10 mouse cellular contexts compared by ENCODE assay signal in the genomic region with DNA sequence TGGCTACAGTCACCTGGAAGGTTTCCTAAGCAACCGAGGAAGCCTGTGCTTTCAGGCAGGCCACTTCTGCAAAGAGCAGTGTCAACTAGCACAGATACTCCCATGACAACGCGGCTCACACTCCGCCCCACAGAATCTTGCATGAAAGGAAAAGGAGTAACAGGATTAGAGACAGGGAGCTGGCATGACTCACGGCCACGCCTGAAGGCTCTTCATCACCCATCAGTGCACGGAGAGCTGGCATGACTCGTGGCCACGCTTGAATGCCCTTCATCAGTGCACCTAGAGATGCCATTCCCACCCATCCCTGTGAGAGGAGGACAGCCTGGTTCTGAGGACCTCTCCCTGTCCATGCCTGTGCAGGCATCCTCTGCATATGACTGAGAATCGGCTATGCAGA. TPM values are rescaled to one million over a fixed set of nuclear protein-coding genes. Genes with fewer than 3 reads are reported as not detected.
DNase-seq lines count a peak whose midpoint lies in the region.
"Had no signal": no experiment of that assay in that cellular context is flagged by ENCODE, and none has a peak within 500 bp of the region (broad histone marks: within the 10 kb centered on the region; RNA-seq: fewer than 3 reads in every experiment).

No protein-coding gene starts in this region.

- intact Hi-C loops in heart, postnatal 36 days (cut with DNase I), result loop anchor here (5.0 kb wide), 1 partner anchor 275 kb away; no protein-coding TSS in a partner anchor

- peak; percentile 95 for DNase-seq in heart, adult 11 months
- no peak for DNase-seq in heart, postnatal 36 days
- peak; percentile 49 for DNase-seq in retina, postnatal 1 day
- no peak for DNase-seq in retina, embryonic 14.5 days (ENCODE audit: low spot score)
- peak; percentile 57 to 61 for DNase-seq in adrenal gland, postnatal 36 days
- DNase-seq in right cerebral cortex, postnatal 36 days (ENCODE audit: low spot score in 2 of 2), result peak; percentile 26 to 41
- DNase-seq in neural tube, embryonic 10.5 days (ENCODE audit: extremely low spot score, low spot score), result no peak
- no peak for DNase-seq in ovary, postnatal 14 days (ENCODE audit: low spot score)

RNA-seq across cellular contexts. Expression of a gene that starts 20.8 kb away (rescaled TPM):
- total RNA-seq in heart, postnatal 36 days (2021), result 1 to 10 TPM; 1.7 to 2.4 TPM
- 1 to 10 TPM; 5.5 to 8.5 TPM for total RNA-seq in adrenal gland, postnatal 36 days (2021)

RNA-seq across cellular contexts. Expression of a gene that starts 53.0 kb away (rescaled TPM):
- 1,000 to 10,000 TPM; 1,412 to 1,619 TPM for total RNA-seq in heart, postnatal 36 days (2021)
- total RNA-seq in adrenal gland, postnatal 36 days (2021), result 1,000 to 10,000 TPM; 2,143 to 2,265 TPM

RNA-seq across cellular contexts. Expression of a gene that starts 59.3 kb away (rescaled TPM):
- not detected for total RNA-seq in heart, postnatal 36 days (2021)
- 10 to 100 TPM in 1 of 2 experiments, under 1 TPM in 1; 0.99 to 10.8 TPM for total RNA-seq in adrenal gland, postnatal 36 days (2021)
- total RNA-seq: heart, adult 2 months; MEL had no signal

Comparison
In these comparisons a context has a peak if more than half of its experiments do, and no peak if none do; other contexts are left out.
1. DNase-seq: peak in heart, adult 11 months (single experiment), retina, postnatal 1 day (single experiment), adrenal gland, postnatal 36 days (2 of 2) and right cerebral cortex, postnatal 36 days (2 of 2); none in heart, postnatal 36 days (0 of 2), retina, embryonic 14.5 days (single experiment), neural tube, embryonic 10.5 days (single experiment) and ovary, postnatal 14 days (single experiment).